Mouse (Mus musculus): Measurements from ENCODE around the gene Apoa4. TPM values are rescaled to one million over a fixed set of nuclear protein-coding genes. Genes with fewer than 3 reads are reported as not detected.

The Apoa4 gene
- polyA plus RNA-seq, 1 experiment from 2014 or later, result 0.10 TPM

- Histone ChIP-seq H3K27me3 (no peaks in the 10 kb centered on the region), H3K27ac (peak within 1 kb of the TSS; percentile 83), H3K9me3 (replicated peaks) (no peaks in the 10 kb centered on the region), H3K4me1 (replicated peaks) (peaks cover 23% of the 10 kb centered on the region), H3K36me3 (peaks cover 59% of the 10 kb centered on the region), H3K4me2 (peak within 1 kb of the TSS; percentile 74), H3K4me3 (replicated peaks) (peak within 1 kb of the TSS; percentile 89), H3K9ac (peak within 1 kb of the TSS; percentile 89)
- under 1% methylated on average over 55 of the region's 55 CpGs for WGBS (ENCODE audit: insufficient replicate concordance)
- ATAC-seq (ENCODE audit: low read depth), result peak; percentile 91
- peak; percentile 90 for DNase-seq
These were observed 42.3 kb downstream of the Apoa4 start, which contains the start of gene Bud13 for GRCm38 (mm10) chr9:46282631-46283436. TSS of gene Bud13 (plus strand) at chr9:46283008.

Other genes starting within 250 kb of the Apoa4 start
- gene Pafah1b2, start 228.0 kb upstream of the Apoa4 start, polyA plus RNA-seq (2015; fragmentation: Nextera tagmentation; extraction: Ambion mirVana), result 80.3 and 92.8 TPM in 2 replicates
- gene Sik3, start 227.9 kb upstream of the Apoa4 start, polyA plus RNA-seq (2015; fragmentation: Nextera tagmentation; extraction: Ambion mirVana), result 2.4 and 2.8 TPM in 2 replicates
- 2,174 and 2,280 TPM in 2 replicates for gene Apoa1, start 12.1 kb upstream of the Apoa4 start, polyA plus RNA-seq (2015; fragmentation: Nextera tagmentation; extraction: Ambion mirVana)
- 2.7 and 3.1 TPM in 2 replicates for gene Apoc3, start 5.1 kb upstream of the Apoa4 start, polyA plus RNA-seq (2015; fragmentation: Nextera tagmentation; extraction: Ambion mirVana)
- 0.73 and 0.83 TPM in 2 replicates for gene Apoa5, start 27.9 kb downstream of the Apoa4 start, polyA plus RNA-seq (2015; fragmentation: Nextera tagmentation; extraction: Ambion mirVana)
- gene Zpr1, start 32.4 kb downstream of the Apoa4 start, polyA plus RNA-seq (2015; fragmentation: Nextera tagmentation; extraction: Ambion mirVana), result 39.5 and 44.6 TPM in 2 replicates
- gene Bud13, start 42.3 kb downstream of the Apoa4 start, polyA plus RNA-seq (2015; fragmentation: Nextera tagmentation; extraction: Ambion mirVana), result 8.0 and 10.1 TPM in 2 replicates
- gene 4931429L15Rik, start 79.3 kb downstream of the Apoa4 start, polyA plus RNA-seq (2015; fragmentation: Nextera tagmentation; extraction: Ambion mirVana), result not detected in 2 replicates

Data from liver, embryonic 13.5 days (tissue).